Mouse (Mus musculus) neural tube, embryonic 11.5 days (tissue): Measurements from ENCODE around the gene Chmp4b. TPM values are rescaled to one million over a fixed set of nuclear protein-coding genes. Genes with fewer than 3 reads are reported as not detected.

Experiments
- ATAC-seq: fragments of 200-750 bp; cut with Nextera tagmentation; 2 replicates; pipeline ENCODE4 v1.8.0; 2017; ENCODE audit warnings: moderate number of reproducible peaks, mild to moderate bottlenecking, moderate TSS enrichment, moderate library complexity; ENCODE audit not compliant: insufficient read depth, low FRiP score, low TSS enrichment
- DNase-seq: peaks from one replicate; pipeline ENCODE4 v3.0.0-alpha.2; 2015; ENCODE audit warnings: low spot score
- H3K27ac ChIP-seq: fragments of 300-500 bp; sonication (generic); 2 replicates; pipeline ENCODE4 v1.5.1; 2014; ENCODE audit warnings: low read depth, mild to moderate bottlenecking, low read length
- H3K27me3 ChIP-seq: fragments of 300-500 bp; sonication (generic); 2 replicates; pipeline ENCODE4 v1.6.1; 2014; ENCODE audit warnings: mild to moderate bottlenecking, low read length, mixed read lengths; ENCODE audit not compliant: control insufficient read depth, insufficient read depth
- H3K36me3 ChIP-seq: fragments of 300-500 bp; sonication (generic); 2 replicates; pipeline ENCODE4 v1.6.1; 2014; ENCODE audit warnings: mild to moderate bottlenecking, low read length, moderate library complexity, mixed read lengths; ENCODE audit not compliant: control insufficient read depth, insufficient read depth
- H3K4me1 ChIP-seq: fragments of 300-500 bp; sonication (generic); 2 replicates; pipeline ENCODE4 v1.6.1; 2014; ENCODE audit warnings: low read length, mixed read lengths; ENCODE audit not compliant: control insufficient read depth, insufficient read depth
- H3K4me2 ChIP-seq: fragments of 300-500 bp; sonication (generic); 2 replicates; pipeline ENCODE4 v1.6.1; 2014; ENCODE audit warnings: low read depth, mild to moderate bottlenecking, moderate library complexity
- H3K4me3 ChIP-seq: fragments of 300-500 bp; sonication (generic); 2 replicates; pipeline ENCODE4 v1.5.1; 2014; ENCODE audit warnings: low read depth, low read length
- H3K9ac ChIP-seq: fragments of 300-500 bp; sonication (generic); 2 replicates; pipeline ENCODE4 v1.6.1; 2014; ENCODE audit warnings: mild to moderate bottlenecking, low read length
- H3K9me3 ChIP-seq: fragments of 300-500 bp; sonication (generic); 2 replicates; pipeline ENCODE4 v1.6.1; 2016; ENCODE audit warnings: low read length; ENCODE audit not compliant: control insufficient read depth
- WGBS: fragments of 180-500 bp; shearing (Covaris S2); extraction: QIAGEN DNeasy Blood & Tissue Kit; methylation state at CpG from one replicate; pipeline ENCODE4 v1.1.7; 2014; 5-methylcytosine and 5-hydroxymethylcytosine counted together
- polyA plus RNA-seq: library from polyadenylated mRNA; unstranded; fragments of >200 nt; fragmentation: Nextera tagmentation; extraction: Ambion mirVana; gene quantifications from 2 replicates; pipeline ENCODE4 v1.2.1, GENCODE M21; 2014

The Chmp4b gene
- polyA plus RNA-seq, 1 experiment from 2014 or later, result 10.5 TPM

GRCm38 (mm10) chr2:154670106-154670505 lies 18.6 kb downstream of the Chmp4b start:
- DNase-seq (no peak), ATAC-seq (no peak)
- 84% methylated on average over 4 of the region's 4 CpGs for WGBS
- Histone ChIP-seq H3K4me3 (no peak overlapping the region), H3K27ac (no peak overlapping the region), H3K4me1 (no peaks in the 10 kb centered on the region), H3K27me3 (no peaks in the 10 kb centered on the region), H3K36me3 (no peaks in the 10 kb centered on the region; the same call in 1 of the 2 replicates), H3K9ac (no peak overlapping the region), H3K4me2 (no peak overlapping the region), H3K9me3 (no peaks in the 10 kb centered on the region)

GRCm38 (mm10) chr2:154670741-154671140 lies 19.2 kb downstream of the Chmp4b start:
- no peaks in the 10 kb centered on the region; the same call in 1 of the 2 replicates for H3K36me3 ChIP-seq
- no peaks in the 10 kb centered on the region for H3K9me3 ChIP-seq
- H3K4me1 ChIP-seq, result no peaks in the 10 kb centered on the region
- DNase-seq (no peak), ATAC-seq (no peak)
- H3K4me3 ChIP-seq, result no peak overlapping the region
- no peak overlapping the region for H3K9ac ChIP-seq
- H3K4me2 ChIP-seq, result no peak overlapping the region
- H3K27ac ChIP-seq, result no peak overlapping the region
- H3K27me3 ChIP-seq, result no peaks in the 10 kb centered on the region
- 82% methylated on average over 4 of the region's 4 CpGs for WGBS

DNA sequence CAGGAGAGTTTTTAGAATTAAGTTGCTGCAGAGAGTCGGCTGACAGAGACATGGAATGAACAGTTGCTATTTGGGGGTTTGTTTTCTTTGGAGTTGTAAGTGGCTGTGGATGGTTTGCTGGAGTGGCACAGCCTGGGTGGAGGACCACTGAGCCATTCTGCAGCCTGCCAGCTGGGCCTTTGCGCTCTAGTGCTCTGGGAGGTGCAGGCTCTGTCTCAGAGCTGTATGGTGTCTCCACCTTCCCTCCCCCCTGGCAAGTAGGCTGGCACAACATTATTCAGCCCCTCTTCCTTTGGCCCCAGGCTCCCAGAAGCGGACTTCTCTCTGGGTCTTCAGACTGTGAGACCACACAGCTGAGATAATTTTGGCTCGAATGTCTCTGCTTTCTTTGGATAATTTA lies 22.5 kb downstream of the Chmp4b start:
- 82% methylated on average over 4 of the region's 4 CpGs for WGBS

DNA sequence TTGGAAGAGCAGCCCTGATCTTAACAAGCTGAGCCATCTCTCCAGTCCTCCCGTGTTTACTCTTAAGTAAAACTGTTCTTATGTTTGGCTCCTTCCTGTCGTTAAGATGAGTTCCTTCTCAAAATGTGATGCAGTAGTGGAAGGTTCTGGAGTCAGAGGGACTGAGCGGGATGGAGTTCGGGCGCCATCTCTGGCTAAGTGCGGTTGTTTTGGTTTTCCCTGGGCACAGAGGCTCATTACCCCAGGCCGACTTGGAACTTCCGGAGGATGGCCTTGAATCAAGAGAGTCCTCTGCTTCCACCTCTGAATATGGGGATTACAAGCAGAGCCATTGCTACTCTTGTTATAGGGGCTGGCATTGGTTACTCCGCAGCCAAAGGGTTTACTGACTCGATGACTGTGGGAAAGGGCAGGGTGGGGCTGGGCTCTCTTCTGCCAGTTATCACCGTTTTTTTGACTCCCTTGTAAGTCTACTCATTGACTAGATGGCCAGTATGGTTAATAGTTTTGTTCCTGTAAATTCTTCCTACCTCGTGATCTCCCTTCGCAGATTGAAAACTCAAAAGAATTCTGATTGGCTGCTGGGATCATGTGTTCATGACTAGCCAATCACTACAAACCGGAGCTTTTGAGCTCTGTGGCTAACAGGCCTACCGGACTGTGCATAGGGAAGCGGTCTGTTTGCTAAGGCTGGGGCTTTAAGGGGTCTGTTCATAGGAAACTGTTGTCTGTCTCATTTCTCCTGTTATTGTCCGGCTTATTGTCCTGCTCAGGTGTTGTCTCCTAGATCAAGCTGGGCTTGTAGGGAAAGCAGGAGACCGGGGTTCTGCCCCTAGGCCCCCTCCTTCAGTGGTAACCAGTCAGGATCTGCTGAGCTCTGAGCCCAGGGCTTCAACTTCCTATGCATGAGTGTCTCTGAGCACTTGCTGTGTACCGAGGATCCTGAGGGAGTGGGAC lies 25.4 kb downstream of the Chmp4b start:
- ATAC-seq, result peak; percentile 77; the same call in 1 of the 2 replicates
- Histone ChIP-seq H3K27me3 (no peaks in the 10 kb centered on the region), H3K9me3 (no peaks in the 10 kb centered on the region), H3K4me2 (peak overlapping the region; percentile 32), H3K27ac (peak overlapping the region; percentile 77), H3K4me3 (no peak overlapping the region), H3K4me1 (peaks cover 15% of the 10 kb centered on the region), H3K36me3 (no peaks in the 10 kb centered on the region; the same call in 1 of the 2 replicates), H3K9ac (peak overlapping the region; percentile 5; the same call in 1 of the 2 replicates)
- WGBS, result 65% methylated on average over 19 of the region's 19 CpGs
- peak; percentile 46 for DNase-seq

More for the DNA sequence above, 22.5 kb downstream of the Chmp4b start:
- Histone ChIP-seq H3K4me2 (no peak overlapping the region), H3K36me3 (no peaks in the 10 kb centered on the region; the same call in 1 of the 2 replicates), H3K27ac (no peak overlapping the region), H3K4me3 (no peak overlapping the region), H3K9ac (no peak overlapping the region), H3K9me3 (no peaks in the 10 kb centered on the region), H3K4me1 (peaks cover 12% of the 10 kb centered on the region), H3K27me3 (no peaks in the 10 kb centered on the region)
- DNase-seq (no peak), ATAC-seq (no peak)

- H3K4me2 ChIP-seq, result peak overlapping the region; percentile 32
- peaks cover 15% of the 10 kb centered on the region for H3K4me1 ChIP-seq
- H3K4me3 ChIP-seq, result no peak overlapping the region
- peak; percentile 80 for DNase-seq
- no peaks in the 10 kb centered on the region for H3K27me3 ChIP-seq
- H3K9ac ChIP-seq, result peak overlapping the region; percentile 5; the same call in 1 of the 2 replicates
- H3K36me3 ChIP-seq, result no peaks in the 10 kb centered on the region
- no peaks in the 10 kb centered on the region for H3K9me3 ChIP-seq
- peak overlapping the region; percentile 77 for H3K27ac ChIP-seq
- 36% methylated on average over 10 of the region's 10 CpGs for WGBS
- peak; percentile 78 for ATAC-seq
Observed at GRCm38 (mm10) chr2:154677651-154678139, 26.2 kb downstream of the Chmp4b start.

DNA sequence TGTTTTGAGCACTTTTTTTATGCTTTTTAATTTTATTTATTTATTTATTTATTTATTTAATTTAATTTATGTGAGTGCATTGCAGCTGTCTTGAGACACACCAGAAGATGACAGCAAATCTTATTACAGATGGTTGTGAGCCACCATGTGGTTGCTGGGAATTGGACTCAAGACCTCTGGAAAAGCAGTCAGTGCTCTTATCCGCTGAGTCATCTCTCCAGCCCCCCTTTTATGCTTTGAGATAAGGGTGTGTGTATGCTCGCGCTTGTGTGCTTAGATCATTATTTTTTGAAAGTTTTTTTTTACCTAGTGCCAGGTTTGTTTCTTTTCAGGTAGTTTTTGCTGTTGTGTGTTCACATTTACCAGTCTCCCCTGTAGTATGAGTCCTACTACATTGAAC lies 27.5 kb downstream of the Chmp4b start:
- no peak overlapping the region for H3K9ac ChIP-seq
- H3K27ac ChIP-seq, result no peak overlapping the region
- peaks cover 15% of the 10 kb centered on the region for H3K4me1 ChIP-seq
- DNase-seq (no peak), ATAC-seq (no peak)
- H3K27me3 ChIP-seq, result no peaks in the 10 kb centered on the region
- no peak overlapping the region for H3K4me3 ChIP-seq
- 95% methylated on average over 3 of the region's 3 CpGs for WGBS
- H3K9me3 ChIP-seq, result no peaks in the 10 kb centered on the region
- no peaks in the 10 kb centered on the region for H3K36me3 ChIP-seq
- no peak overlapping the region for H3K4me2 ChIP-seq

- H3K9me3 ChIP-seq, result no peaks in the 10 kb centered on the region
- H3K4me1 ChIP-seq, result peaks cover 15% of the 10 kb centered on the region
- H3K9ac ChIP-seq, result no peak overlapping the region
- DNase-seq (no peak), ATAC-seq (no peak)
- 84% methylated on average over 2 of the region's 2 CpGs for WGBS
- no peak overlapping the region for H3K27ac ChIP-seq
- no peaks in the 10 kb centered on the region for H3K36me3 ChIP-seq
- no peaks in the 10 kb centered on the region for H3K27me3 ChIP-seq
- no peak overlapping the region for H3K4me2 ChIP-seq
- no peak overlapping the region for H3K4me3 ChIP-seq
Observed at GRCm38 (mm10) chr2:154680337-154680736, 28.8 kb downstream of the Chmp4b start.

- Histone ChIP-seq H3K4me1 (peaks cover 15% of the 10 kb centered on the region), H3K9ac (no peak overlapping the region), H3K27me3 (no peaks in the 10 kb centered on the region), H3K4me3 (no peak overlapping the region), H3K4me2 (no peak overlapping the region), H3K9me3 (no peaks in the 10 kb centered on the region), H3K27ac (no peak overlapping the region), H3K36me3 (no peaks in the 10 kb centered on the region)
- no peak for ATAC-seq
- 96% methylated on average over 6 of the region's 6 CpGs for WGBS
- no peak for DNase-seq
Observed at GRCm38 (mm10) chr2:154680941-154681340, 29.4 kb downstream of the Chmp4b start.
